Comparison of ENCODE assay signal across 12 mouse cellular contexts in genomic region chr1:33903587-33903986, GRCm38 (mm10). TPM values are rescaled to one million over a fixed set of nuclear protein-coding genes. Genes with fewer than 3 reads are reported as not detected.
A peak's percentile ranks its signal among the peaks of the same experiment; 100 is the strongest.
DNase-seq lines count a peak whose midpoint lies in the region; ATAC-seq and TF ChIP-seq lines count a peak whose summit lies in the region.
"Had no signal": no experiment of that assay in that cellular context is flagged by ENCODE, and none has a peak within 500 bp of the region (broad histone marks: within the 10 kb centered on the region; RNA-seq: fewer than 3 reads in every experiment).

No protein-coding gene starts in this region.

- no peak overlapping the region for H3K27ac ChIP-seq in kidney, adult 2 months (ENCODE audit: insufficient read depth, low read depth, low read length)
- H3K27ac ChIP-seq in embryonic facial prominence, embryonic 15.5 days (replicated peaks): no peak overlapping the region
- no peak overlapping the region for H3K27ac ChIP-seq in limb, embryonic 10.5 days
- no peak overlapping the region for H3K27ac ChIP-seq in intestine, postnatal 0 days (ENCODE audit: low read depth, low read length)
- H3K27ac ChIP-seq: hindbrain, embryonic 10.5 days; liver, embryonic 13.5 days had no signal

- TF ChIP-seq POLR2A in kidney, adult 2 months (IDR thresholded peaks at IDR 0.05; ENCODE audit: low read depth, low read length): no peak

- TF ChIP-seq CTCF in kidney, adult 2 months (conservative IDR thresholded peaks at IDR 0.05; ENCODE audit: insufficient read depth, insufficient read length, low read depth, low read length): no peak
- no peak for TF ChIP-seq CTCF in intestine, postnatal 0 days (IDR thresholded peaks at IDR 0.05; ENCODE audit: low read depth)

- H3K9ac ChIP-seq in embryonic facial prominence, embryonic 15.5 days: no peak overlapping the region
- H3K9ac ChIP-seq in intestine, postnatal 0 days (ENCODE audit: low read depth, low read length): no peak overlapping the region
- H3K9ac ChIP-seq: liver, embryonic 13.5 days had no signal

- DNase-seq in kidney, adult 2 months: peak; percentile 26
- no peak for DNase-seq in kidney, adult 18-20 months
- peak; percentile 88 for DNase-seq in ES-CJ7 (ENCODE audit: low read depth, low spot score)
- DNase-seq in limb, embryonic 10.5 days (ENCODE audit: low spot score): no peak
- DNase-seq in cerebellum, adult 18-20 months: no peak
- DNase-seq: cerebellum, adult 2 months; liver, embryonic 13.5 days; thymus, adult 2 months had no signal

- H3K27me3 ChIP-seq in kidney, adult 2 months (replicated peaks; ENCODE audit: control insufficient read depth, insufficient read depth, low read length): peaks cover 4% of the 10 kb centered on the region
- H3K27me3 ChIP-seq in embryonic facial prominence, embryonic 15.5 days: peaks cover 22% of the 10 kb centered on the region
- H3K27me3 ChIP-seq in limb, embryonic 10.5 days (ENCODE audit: low read depth, poor library complexity, severe bottlenecking): peaks cover 34% of the 10 kb centered on the region
- H3K27me3 ChIP-seq in intestine, postnatal 0 days (replicated peaks; ENCODE audit: control insufficient read depth, insufficient read depth, low read length): peaks cover 28% of the 10 kb centered on the region

- H3K4me3 ChIP-seq in kidney, adult 2 months (ENCODE audit: insufficient read depth, low read depth, low read length): no peak overlapping the region
- no peak overlapping the region for H3K4me3 ChIP-seq in embryonic facial prominence, embryonic 15.5 days (replicated peaks)
- peak overlapping the region; percentile 16; the same call in 1 of the 2 replicates for H3K4me3 ChIP-seq in limb, embryonic 10.5 days
- H3K4me3 ChIP-seq in intestine, postnatal 0 days (ENCODE audit: low read depth, low read length): no peak overlapping the region
- H3K4me3 ChIP-seq: hindbrain, embryonic 10.5 days; liver, embryonic 13.5 days had no signal

- no peaks in the 10 kb centered on the region for H3K4me1 ChIP-seq in kidney, adult 2 months (ENCODE audit: control insufficient read depth, insufficient read depth, low read length)
- peaks cover 13% of the 10 kb centered on the region for H3K4me1 ChIP-seq in embryonic facial prominence, embryonic 15.5 days
- H3K4me1 ChIP-seq in limb, embryonic 10.5 days: peaks cover 20% of the 10 kb centered on the region
- peaks cover 6% of the 10 kb centered on the region; the same call in 1 of the 2 replicates for H3K4me1 ChIP-seq in intestine, postnatal 0 days (replicated peaks; ENCODE audit: control insufficient read depth, insufficient read depth, low read length)

- H3K4me2 ChIP-seq in embryonic facial prominence, embryonic 15.5 days (replicated peaks): peak overlapping the region; percentile 21
- H3K4me2 ChIP-seq in intestine, postnatal 0 days (replicated peaks; ENCODE audit: low read depth): no peak overlapping the region
- H3K4me2 ChIP-seq: liver, embryonic 13.5 days had no signal

- no peaks in the 10 kb centered on the region for H3K9me3 ChIP-seq in embryonic facial prominence, embryonic 15.5 days (replicated peaks)
- H3K9me3 ChIP-seq in limb, embryonic 10.5 days (replicated peaks): no peaks in the 10 kb centered on the region
- H3K9me3 ChIP-seq in intestine, postnatal 0 days (ENCODE audit: control insufficient read depth): no peaks in the 10 kb centered on the region
- H3K9me3 ChIP-seq: hindbrain, embryonic 10.5 days; liver, embryonic 13.5 days had no signal

- no peak for ATAC-seq in embryonic facial prominence, embryonic 15.5 days (ENCODE audit: insufficient number of reproducible peaks, low FRiP score, low TSS enrichment, low read depth)
- no peak for ATAC-seq in megakaryocyte-erythroid progenitor cell, adult 5-6 weeks (replicated peaks; ENCODE audit: low FRiP score, low TSS enrichment, poor library complexity, severe bottlenecking)
- no peak for ATAC-seq in intestine, postnatal 0 days

- no peaks in the 10 kb centered on the region for H3K36me3 ChIP-seq in kidney, adult 2 months (ENCODE audit: control insufficient read depth, insufficient read depth, low read length)
- H3K36me3 ChIP-seq in embryonic facial prominence, embryonic 15.5 days: no peaks in the 10 kb centered on the region
- H3K36me3 ChIP-seq in limb, embryonic 10.5 days: no peaks in the 10 kb centered on the region
- H3K36me3 ChIP-seq in intestine, postnatal 0 days (ENCODE audit: control insufficient read depth, insufficient read depth): no peaks in the 10 kb centered on the region
- H3K36me3 ChIP-seq: hindbrain, embryonic 10.5 days; liver, embryonic 13.5 days had no signal

- 22% methylated on average over 9 of the region's 9 CpGs for WGBS in kidney, adult 2 months
- WGBS in embryonic facial prominence, embryonic 15.5 days: 18% methylated on average over 9 of the region's 9 CpGs
- 36% methylated on average over 9 of the region's 9 CpGs for whole genome bisulfite sequencing in limb, embryonic 10.5 days
- WGBS in intestine, postnatal 0 days: 23% methylated on average over 9 of the region's 9 CpGs

RNA-seq across cellular contexts. Expression of gene Bend6, which starts 4.0 kb away (rescaled TPM):
- 0.16 TPM in 2 replicates for polyA plus RNA-seq in kidney, adult 2 months (2012; rRNA removed)
- polyA plus RNA-seq in embryonic facial prominence, embryonic 15.5 days (2015; fragmentation: Nextera tagmentation; extraction: Ambion mirVana): 0.98 and 2.0 TPM in 2 replicates
- polyA plus RNA-seq in limb, embryonic 10.5 days (2016; fragmentation: Nextera tagmentation; extraction: Ambion mirVana): 1.2 and 1.5 TPM in 2 replicates
- not detected in 2 replicates for total RNA-seq in megakaryocyte-erythroid progenitor cell, adult 5-6 weeks (2014; fragmentation: Nextera tagmentation)
- not detected in 2 replicates for total RNA-seq in megakaryocyte-erythroid progenitor cell, adult 5-6 weeks (2017)
- 0.33 and 0.35 TPM in 2 replicates for polyA plus RNA-seq in intestine, postnatal 0 days (2015; fragmentation: Nextera tagmentation; extraction: Ambion mirVana)

RNA-seq across cellular contexts. Expression of gene Dst, which starts 4.4 kb away (rescaled TPM):
- 55.8 and 56.0 TPM in 2 replicates for polyA plus RNA-seq in kidney, adult 2 months (2012; rRNA removed)
- polyA plus RNA-seq in embryonic facial prominence, embryonic 15.5 days (2015; fragmentation: Nextera tagmentation; extraction: Ambion mirVana): 22.8 and 28.7 TPM in 2 replicates
- 7.2 and 9.7 TPM in 2 replicates for polyA plus RNA-seq in limb, embryonic 10.5 days (2016; fragmentation: Nextera tagmentation; extraction: Ambion mirVana)
- 2.1 and 7.9 TPM in 2 replicates for total RNA-seq in megakaryocyte-erythroid progenitor cell, adult 5-6 weeks (2014; fragmentation: Nextera tagmentation)
- 4.1 and 9.1 TPM in 2 replicates for total RNA-seq in megakaryocyte-erythroid progenitor cell, adult 5-6 weeks (2017)
- polyA plus RNA-seq in intestine, postnatal 0 days (2015; fragmentation: Nextera tagmentation; extraction: Ambion mirVana): 19.0 and 22.0 TPM in 2 replicates

Comparison
In these comparisons a context has a peak if more than half of its experiments do, and no peak if none do; other contexts are left out.
1. DNase-seq: peak in kidney, adult 2 months (single experiment) and ES-CJ7 (single experiment); none in kidney, adult 18-20 months (single experiment), limb, embryonic 10.5 days (single experiment) and cerebellum, adult 18-20 months (0 of 2).